Mouse (Mus musculus) MEL (cell line): ENCODE results near the gene Prpf18. TPM values are rescaled to one million over a fixed set of nuclear protein-coding genes. Genes with fewer than 3 reads are reported as not detected.
"Not testable (repeated sequence)": the region's sequence is repeated elsewhere in the genome, so short reads cannot be mapped to it uniquely, and the experiment has no call there.

Experiments
- DNase-seq: peaks from one replicate; pipeline ENCODE4 v3.0.0; 2011; ENCODE audit warnings: low read depth, low spot score
- H3K27ac ChIP-seq: 2 replicates; pipeline ENCODE4 v1.5.1; 2012; ENCODE audit warnings: low read depth, mild to moderate bottlenecking, control low read depth, low read length, moderate library complexity; ENCODE audit not compliant: control insufficient read depth
- H3K27me3 ChIP-seq, 2 experiments: fragments of 150-350 bp in 1 of 2; sonication (generic) in 1 of 2; 2 replicates each; pipeline ENCODE4 v1.6.1; 2012; ENCODE audit warnings: low read length in 2 of 2, mild to moderate bottlenecking in 2 of 2, improper control_type of control experiment in 1 of 2, moderate library complexity in 1 of 2; ENCODE audit not compliant: insufficient read depth in 2 of 2, control insufficient read depth in 1 of 2
- H3K36me3 ChIP-seq, 2 experiments: 2 replicates each; pipeline ENCODE4 v1.6.1; 2012 to 2014; ENCODE audit warnings: low read length in 2 of 2, improper control_type of control experiment in 1 of 2, inconsistent platforms in 1 of 2, mild to moderate bottlenecking in 1 of 2; ENCODE audit not compliant: insufficient read depth in 2 of 2, control insufficient read depth in 1 of 2
- H3K4me1 ChIP-seq, 2 experiments: fragments of 150-350 bp in 1 of 2; sonication (generic) in 1 of 2; 2 replicates each; pipeline ENCODE4 v1.6.1; 2012; ENCODE audit warnings: low read length in 2 of 2, improper control_type of control experiment in 1 of 2, mild to moderate bottlenecking in 1 of 2; ENCODE audit not compliant: insufficient read depth in 2 of 2, control insufficient read depth in 1 of 2
- H3K4me3 ChIP-seq, 2 experiments: fragments of 150-350 bp in 1 of 2; sonication (generic) in 1 of 2; 2 replicates each; pipeline ENCODE4 v1.5.1; 2012; ENCODE audit warnings: low read depth in 2 of 2, low read length in 2 of 2, mild to moderate bottlenecking in 2 of 2, moderate library complexity in 2 of 2, control low read depth in 1 of 2, improper control_type of control experiment in 1 of 2; ENCODE audit not compliant: control insufficient read depth in 1 of 2, insufficient read depth in 1 of 2
- H3K79me2 ChIP-seq: 2 replicates; pipeline ENCODE4 v1.6.1; 2012; ENCODE audit warnings: mild to moderate bottlenecking, low read length, moderate library complexity; ENCODE audit not compliant: control insufficient read depth, poor library complexity, insufficient read depth
- H3K9ac ChIP-seq: 2 replicates; pipeline ENCODE4 v1.6.1; 2012; ENCODE audit warnings: low read depth, mild to moderate bottlenecking, control low read depth, low read length, moderate library complexity; ENCODE audit not compliant: control insufficient read depth, poor library complexity, severe bottlenecking
- H3K9me3 ChIP-seq: fragments of 150-350 bp; sonication (generic); replicated peaks from 2 replicates; pipeline ENCODE4 v1.6.1; 2012; ENCODE audit warnings: mild to moderate bottlenecking, low read length, improper control_type of control experiment, moderate library complexity; ENCODE audit not compliant: insufficient read depth
- BHLHE40 ChIP-seq: IDR thresholded peaks from 2 replicates; pipeline ENCODE4 v1.6.1; 2012; ENCODE audit warnings: low read depth, mild to moderate bottlenecking, inconsistent platforms, low read length, improper control_type of control experiment, borderline replicate concordance
- CHD2 ChIP-seq: IDR thresholded peaks from 2 replicates; pipeline ENCODE4 v1.6.1; 2011; ENCODE audit warnings: low read length, improper control_type of control experiment
- CTCF ChIP-seq, 3 experiments: IDR thresholded peaks in 2 of 3; conservative IDR thresholded peaks in 1 of 3; 2 replicates each; pipeline ENCODE4 v1.5.1; 2011 to 2012; ENCODE audit warnings: low read length in 3 of 3, low read depth in 2 of 3, mild to moderate bottlenecking in 2 of 3, improper control_type of control experiment in 1 of 3, inconsistent platforms in 1 of 3, mixed read lengths in 1 of 3, moderate library complexity in 1 of 3; ENCODE audit not compliant: control insufficient read depth in 1 of 3, insufficient read depth in 1 of 3, poor library complexity in 1 of 3, severe bottlenecking in 1 of 3
- E2F4 ChIP-seq: IDR thresholded peaks from 2 replicates; pipeline ENCODE4 v1.6.1; 2011; ENCODE audit warnings: low read depth, low read length, improper control_type of control experiment, borderline replicate concordance
- ELF1 ChIP-seq: IDR thresholded peaks from 2 replicates; pipeline ENCODE4 v1.6.1; 2014; ENCODE audit warnings: low read depth, mild to moderate bottlenecking, inconsistent platforms, low read length, improper control_type of control experiment, moderate library complexity
- ETS1 ChIP-seq: IDR thresholded peaks from 2 replicates; pipeline ENCODE4 v1.6.1; 2012; ENCODE audit warnings: low read depth, mild to moderate bottlenecking, inconsistent platforms, low read length, improper control_type of control experiment, moderate library complexity
- HCFC1 ChIP-seq: IDR thresholded peaks from 2 replicates; pipeline ENCODE4 v1.6.1; 2012; ENCODE audit warnings: low read depth, mild to moderate bottlenecking, inconsistent platforms, low read length, improper control_type of control experiment, moderate library complexity
- JUND ChIP-seq: IDR thresholded peaks from 2 replicates; pipeline ENCODE4 v1.6.1; 2011; ENCODE audit warnings: low read depth, mild to moderate bottlenecking, improper control_type of control experiment, low read length
- KAT2A ChIP-seq: conservative IDR thresholded peaks from 2 replicates; pipeline ENCODE4 v1.6.1; 2012; ENCODE audit warnings: low read depth, low read length, improper control_type of control experiment, inconsistent platforms
- MAFK ChIP-seq: IDR thresholded peaks from 2 replicates; pipeline ENCODE4 v1.6.1; 2011; ENCODE audit warnings: low read depth, mild to moderate bottlenecking, low read length, improper control_type of control experiment, borderline replicate concordance
- MAZ ChIP-seq: IDR thresholded peaks from 2 replicates; pipeline ENCODE4 v1.6.1; 2012; ENCODE audit warnings: low read depth, mild to moderate bottlenecking, inconsistent platforms, low read length, improper control_type of control experiment
- NELFE ChIP-seq: IDR thresholded peaks from 2 replicates; pipeline ENCODE4 v1.6.1; 2011; ENCODE audit warnings: low read depth, low read length, improper control_type of control experiment
- NRF1 ChIP-seq: IDR thresholded peaks from 2 replicates; pipeline ENCODE4 v1.6.1; 2014; ENCODE audit warnings: low read depth, mild to moderate bottlenecking, inconsistent platforms, low read length, improper control_type of control experiment, moderate library complexity; ENCODE audit not compliant: poor library complexity, insufficient read depth, severe bottlenecking
- POLR2AphosphoS5 ChIP-seq: IDR thresholded peaks from 2 replicates; pipeline ENCODE4 v1.6.1; 2012; ENCODE audit warnings: low read depth, borderline replicate concordance, mild to moderate bottlenecking, inconsistent platforms, low read length, moderate library complexity, mixed read lengths
- RAD21 ChIP-seq: IDR thresholded peaks from 2 replicates; pipeline ENCODE4 v1.6.1; 2011; ENCODE audit warnings: mild to moderate bottlenecking, low read depth, low read length, improper control_type of control experiment
- RCOR1 ChIP-seq: IDR thresholded peaks from 2 replicates; pipeline ENCODE4 v1.6.1; 2012; ENCODE audit warnings: low read depth, mild to moderate bottlenecking, inconsistent platforms, low read length, improper control_type of control experiment
- TAL1 ChIP-seq: IDR thresholded peaks from 2 replicates; pipeline ENCODE4 v1.6.1; 2012; ENCODE audit warnings: mild to moderate bottlenecking, inconsistent platforms, low read length, moderate library complexity, mixed read lengths
- TBP ChIP-seq: IDR thresholded peaks from 2 replicates; pipeline ENCODE4 v1.8.0; 2011; ENCODE audit warnings: low read depth, low read length, improper control_type of control experiment
- UBTF ChIP-seq: IDR thresholded peaks from 2 replicates; pipeline ENCODE4 v1.6.1; 2012; ENCODE audit warnings: low read depth, mild to moderate bottlenecking, inconsistent platforms, low read length, improper control_type of control experiment, moderate library complexity, borderline replicate concordance; ENCODE audit not compliant: insufficient read depth
- USF1 ChIP-seq: IDR thresholded peaks from 2 replicates; pipeline ENCODE4 v1.6.1; 2014; ENCODE audit warnings: low read depth, mild to moderate bottlenecking, inconsistent platforms, low read length, improper control_type of control experiment, moderate library complexity
- USF2 ChIP-seq, 2 experiments: IDR thresholded peaks; 2 replicates each; pipeline ENCODE4 v1.6.1; 2011 to 2012; ENCODE audit warnings: improper control_type of control experiment in 2 of 2, low read length in 2 of 2, borderline replicate concordance in 1 of 2, inconsistent platforms in 1 of 2, low read depth in 1 of 2, mild to moderate bottlenecking in 1 of 2; ENCODE audit not compliant: insufficient read depth in 1 of 2
- ZKSCAN1 ChIP-seq: IDR thresholded peaks from 2 replicates; pipeline ENCODE4 v1.6.1; 2012; ENCODE audit warnings: low read depth, mild to moderate bottlenecking, inconsistent platforms, low read length, improper control_type of control experiment, moderate library complexity
- ZNF384 ChIP-seq: IDR thresholded peaks from 2 replicates; pipeline ENCODE4 v1.6.1; 2012; ENCODE audit warnings: low read depth, mild to moderate bottlenecking, inconsistent platforms, low read length, improper control_type of control experiment
- polyA plus RNA-seq, 2 experiments: library from polyadenylated mRNA; stranded (reverse) in 1 of 2; unstranded in 1 of 2; fragments of >175 nt in 1 of 2; fragments of >200 nt in 1 of 2; gene quantifications; 2 replicates each; pipeline versions ENCODE4 v1.2.1 to v1.2.4; 2012; ENCODE audit warnings: low replicate concordance in 2 of 2, low read depth in 1 of 2; ENCODE audit not compliant: insufficient read length in 2 of 2, insufficient read depth in 1 of 2, missing spikeins in 1 of 2
- total RNA-seq: library from RNA; depleted of rRNA; stranded (reverse); fragments of 300-350 nt; gene quantifications from 2 replicates; pipeline ENCODE4 v1.2.3, GENCODE M21; 2012

Prpf18 gene
- total and polyA plus RNA-seq, 3 experiments, result 26.3 to 31.2 TPM; not detected in 1

DNA sequence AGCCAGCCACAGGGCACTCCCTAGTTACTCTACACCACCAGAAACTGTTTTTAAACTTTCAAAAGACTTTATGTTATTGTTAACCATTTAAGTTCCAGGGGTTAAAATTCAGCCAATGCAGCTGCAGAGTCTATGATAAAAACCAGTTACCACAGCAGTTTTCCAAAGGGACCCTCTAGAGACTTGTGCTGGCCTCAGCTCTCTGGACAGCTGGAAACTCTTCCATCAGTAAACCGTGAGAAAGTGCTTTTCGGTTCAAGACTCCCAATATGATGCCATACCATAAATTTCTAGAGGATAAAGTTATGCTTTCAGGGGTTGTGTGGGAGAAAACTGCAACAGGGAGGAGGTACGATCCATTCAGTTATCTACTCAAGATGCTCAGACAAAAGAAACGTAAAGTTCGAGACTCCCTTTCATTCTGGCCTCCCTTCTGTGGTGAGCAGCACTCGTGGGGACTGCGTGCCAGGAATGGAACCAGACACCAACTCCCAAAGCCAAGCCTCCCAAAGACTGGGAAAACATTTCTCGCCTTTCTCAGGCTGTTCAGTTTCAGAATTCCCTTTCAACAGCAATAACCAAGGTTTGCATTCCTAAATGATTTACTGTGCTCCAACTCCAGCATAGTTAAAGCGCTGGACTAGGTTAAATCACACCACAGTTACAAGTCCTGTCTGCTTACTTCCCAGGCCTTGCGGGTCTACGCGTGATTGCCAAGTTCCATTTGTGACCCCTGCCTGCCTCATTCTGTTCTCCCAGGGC lies 31.1 kb downstream of the Prpf18 start:
- H3K27ac ChIP-seq, result no peak overlapping the region
- no peak for DNase-seq
- no peak overlapping the region for H3K4me3 ChIP-seq
- no peaks in the 10 kb centered on the region for H3K79me2 ChIP-seq
- TF ChIP-seq HCFC1, result no peak
- TF ChIP-seq POLR2AphosphoS5, result no peak
- TF ChIP-seq ELF1, result no peak
- TF ChIP-seq RAD21, result no peak
- no peak for TF ChIP-seq USF1
- no peak for TF ChIP-seq RCOR1
- TF ChIP-seq UBTF, result no peak
- TF ChIP-seq USF2 (IDR thresholded peaks at IDR 0.05; ENCODE audit: borderline replicate concordance in 1 of 2, insufficient read depth in 1 of 2, low read depth in 1 of 2, low read length in 2 of 2), result no peak
- no peak for TF ChIP-seq E2F4
- no peak for TF ChIP-seq ZNF384
- TF ChIP-seq ETS1, result no peak
- TF ChIP-seq MAFK, result no peak
- TF ChIP-seq CTCF (IDR thresholded peaks at IDR 0.05 in 2 of 3, conservative IDR thresholded peaks at IDR 0.05 in 1 of 3; ENCODE audit: control insufficient read depth in 1 of 3, insufficient read depth in 1 of 3, low read depth in 2 of 3, low read length in 3 of 3, poor library complexity in 1 of 3, severe bottlenecking in 1 of 3), result no peak
- TF ChIP-seq TBP, result no peak
- no peak for TF ChIP-seq TAL1
- TF ChIP-seq ZKSCAN1, result no peak
- no peak for TF ChIP-seq KAT2A
- no peaks in the 10 kb centered on the region for H3K9me3 ChIP-seq
- no peak overlapping the region for H3K9ac ChIP-seq
- H3K36me3 ChIP-seq, result peaks cover 0 to 3% of the 10 kb centered on the region in 2 experiments; a peak in 2 of 4 replicates
- no peaks in the 10 kb centered on the region for H3K4me1 ChIP-seq
- H3K27me3 ChIP-seq, result no peaks in the 10 kb centered on the region

DNA sequence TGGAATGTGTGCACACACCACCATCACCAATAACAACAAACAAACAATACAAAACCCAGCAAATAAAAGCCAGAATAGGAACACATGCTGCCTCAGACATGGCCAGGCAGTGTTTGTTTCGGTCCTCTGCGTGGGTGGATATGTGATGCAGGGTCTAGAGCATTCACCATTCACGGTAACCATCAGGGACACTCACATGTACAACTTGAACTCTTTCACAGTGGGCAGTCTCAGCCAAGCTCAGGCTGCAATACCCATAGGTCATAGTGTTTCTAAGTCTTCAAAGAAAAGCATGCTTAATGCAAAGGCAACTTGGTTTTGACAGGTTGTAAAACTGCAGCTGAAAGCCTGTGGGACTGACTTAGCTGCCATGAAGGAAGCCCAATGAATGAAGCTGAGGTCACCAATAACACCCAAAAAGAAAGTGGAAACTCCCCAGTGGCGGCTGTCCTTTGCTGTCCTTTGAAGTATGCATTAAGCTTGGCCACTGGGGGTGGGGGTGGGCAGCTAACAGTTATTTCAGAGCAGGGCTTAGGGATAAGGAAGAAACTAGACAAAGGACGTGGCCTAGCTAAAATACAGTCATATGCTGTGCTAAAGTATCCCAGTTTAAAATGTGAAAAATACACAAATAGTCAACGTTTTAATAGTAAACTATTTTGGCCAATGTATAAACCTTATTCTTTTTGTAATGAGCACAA lies 31.9 kb downstream of the Prpf18 start:
- no peaks in the 10 kb centered on the region for H3K27me3 ChIP-seq
- peaks cover 0 to 3% of the 10 kb centered on the region in 2 experiments; a peak in 2 of 4 replicates for H3K36me3 ChIP-seq
- H3K9me3 ChIP-seq, result no peaks in the 10 kb centered on the region
- no peak overlapping the region for H3K4me3 ChIP-seq
- H3K27ac ChIP-seq, result no peak overlapping the region
- H3K4me1 ChIP-seq, result no peaks in the 10 kb centered on the region
- no peaks in the 10 kb centered on the region for H3K79me2 ChIP-seq
- no peak for TF ChIP-seq BHLHE40
- TF ChIP-seq NELFE, result no peak
- no peak for TF ChIP-seq ETS1
- TF ChIP-seq TBP, result no peak
- TF ChIP-seq JUND, result no peak
- no peak for TF ChIP-seq MAFK
- no peak for TF ChIP-seq NRF1
- no peak for TF ChIP-seq E2F4
- no peak for TF ChIP-seq RCOR1
- no peak for TF ChIP-seq ZNF384
- no peak for TF ChIP-seq MAZ
- TF ChIP-seq CHD2, result no peak
- no peak for TF ChIP-seq UBTF
- no peak overlapping the region for H3K9ac ChIP-seq
- no peak for DNase-seq

DNA sequence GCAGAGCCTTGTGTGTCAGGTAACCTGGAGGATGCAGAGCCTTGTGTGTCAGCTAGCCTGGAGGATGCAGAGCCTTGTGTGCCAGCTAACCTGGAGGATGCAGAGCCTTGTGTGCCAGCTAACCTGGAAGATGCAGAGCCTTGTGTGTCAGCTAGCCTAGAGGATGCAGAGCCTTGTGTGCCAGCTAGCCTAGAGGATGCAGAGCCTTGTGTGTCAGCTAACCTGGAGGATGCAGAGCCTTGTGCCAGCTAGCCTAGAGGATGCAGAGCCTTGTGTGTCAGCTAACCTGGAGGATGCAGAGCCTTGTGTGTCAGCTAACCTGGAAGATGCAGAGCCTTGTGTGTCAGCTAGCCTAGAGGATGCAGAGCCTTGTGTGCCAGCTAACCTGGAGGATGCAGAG lies 32.8 kb downstream of the Prpf18 start:
- H3K79me2 ChIP-seq, DNase-seq, H3K27me3 ChIP-seq, H3K4me1 ChIP-seq, H3K36me3 ChIP-seq, H3K27ac ChIP-seq, H3K4me3 ChIP-seq, H3K9ac ChIP-seq, H3K9me3 ChIP-seq: not testable (repeated sequence)
